Mouse (Mus musculus) common myeloid progenitor, adult 5-6 weeks (primary cell): ENCODE measurements at regions not wholly inside any gene's neighbourhood (a gene's known extent, or its start where the extent isn't known, plus 50 kb on each side); places are given as distances from the start of the nearest gene placed in this dataset.

Experiments used
- ATAC-seq: replicated peaks from 2 replicates; pipeline ENCODE4 v1.8.0; 2016; ENCODE audit warnings: low read depth, mild to moderate bottlenecking, moderate TSS enrichment, inconsistent platforms; ENCODE audit not compliant: poor library complexity, severe bottlenecking

DNA sequence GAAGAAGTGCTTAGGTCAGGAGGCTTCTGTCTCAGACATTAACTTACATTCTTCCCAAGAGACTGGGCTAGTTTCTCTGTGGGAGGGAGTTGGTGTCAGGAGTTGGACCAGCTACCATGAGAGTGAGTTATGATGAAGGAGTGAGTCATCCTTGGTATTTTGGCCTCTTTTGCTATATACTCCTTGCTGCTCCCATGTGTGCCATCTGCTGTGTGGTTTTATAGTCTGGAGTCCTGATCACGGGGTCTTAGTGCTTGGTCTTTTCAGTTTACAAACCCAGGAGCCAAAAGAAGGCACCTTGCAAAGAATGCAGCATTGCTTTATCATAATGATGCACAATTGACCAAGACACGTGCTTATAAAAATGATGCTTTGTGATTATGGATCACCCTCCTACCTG, 56.6 kb downstream of the Zfp503 start:
- no peak for ATAC-seq

DNA sequence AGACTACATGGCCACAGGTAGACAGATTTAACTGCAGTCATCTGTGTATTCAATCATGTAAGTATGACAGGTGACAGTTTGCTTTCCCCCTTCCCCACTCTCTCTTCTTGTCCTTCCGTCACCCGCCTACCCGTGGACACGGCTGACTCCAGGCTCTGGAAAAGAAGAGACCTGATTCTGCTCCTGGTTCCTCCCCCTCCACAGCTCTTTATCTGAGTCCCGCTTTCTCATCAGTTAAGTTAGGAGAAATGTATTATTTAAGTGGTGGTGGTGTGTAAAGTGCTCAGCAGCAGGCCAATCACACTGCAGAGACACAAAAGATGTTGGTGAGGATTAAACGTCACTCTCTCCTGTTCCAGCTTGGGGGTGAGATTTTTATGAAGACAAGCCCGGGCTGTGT, 57.5 kb downstream of the Zfp503 start:
- no peak for ATAC-seq

DNA sequence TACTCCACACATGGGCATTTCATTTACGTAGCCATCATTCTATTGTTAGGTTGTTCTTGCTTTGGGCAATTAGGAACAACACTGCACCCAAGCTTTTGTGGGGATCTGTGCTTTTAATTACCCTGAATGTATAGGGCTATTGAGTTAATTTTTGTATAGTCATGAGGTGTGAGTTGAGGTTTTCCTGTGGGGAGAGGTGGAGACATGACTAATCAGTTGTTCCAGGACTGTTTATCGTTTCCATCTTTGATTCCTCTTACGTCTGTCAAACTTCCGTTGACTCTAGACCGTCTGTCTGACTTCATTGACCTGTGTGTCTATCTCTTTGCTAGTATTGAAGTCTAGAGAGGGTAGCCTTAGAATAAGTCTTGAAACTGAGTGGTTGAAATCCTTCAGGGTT, 60.4 kb downstream of the Zfp503 start:
- ATAC-seq = peak; percentile 32

DNA sequence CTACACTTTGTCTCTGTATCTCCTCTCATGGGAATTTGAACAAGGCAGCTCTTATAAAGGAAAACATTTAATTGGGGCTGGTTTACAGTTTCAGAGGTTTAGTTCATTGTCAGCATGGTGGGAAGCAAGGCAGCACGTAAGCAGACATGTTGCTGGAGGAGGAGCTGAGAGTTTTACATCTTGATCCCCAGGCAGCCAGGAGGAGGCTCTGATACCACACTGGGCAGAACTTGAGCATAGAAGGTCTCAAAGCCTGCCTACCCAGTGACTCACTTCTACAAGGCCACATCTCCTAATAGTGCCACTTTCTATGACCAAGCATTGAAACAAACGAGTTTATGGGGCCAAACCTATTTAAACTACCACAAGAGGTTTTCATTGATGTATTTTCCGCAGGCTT, 67.9 kb upstream of the Comtd1 start:
- no peak for ATAC-seq

DNA sequence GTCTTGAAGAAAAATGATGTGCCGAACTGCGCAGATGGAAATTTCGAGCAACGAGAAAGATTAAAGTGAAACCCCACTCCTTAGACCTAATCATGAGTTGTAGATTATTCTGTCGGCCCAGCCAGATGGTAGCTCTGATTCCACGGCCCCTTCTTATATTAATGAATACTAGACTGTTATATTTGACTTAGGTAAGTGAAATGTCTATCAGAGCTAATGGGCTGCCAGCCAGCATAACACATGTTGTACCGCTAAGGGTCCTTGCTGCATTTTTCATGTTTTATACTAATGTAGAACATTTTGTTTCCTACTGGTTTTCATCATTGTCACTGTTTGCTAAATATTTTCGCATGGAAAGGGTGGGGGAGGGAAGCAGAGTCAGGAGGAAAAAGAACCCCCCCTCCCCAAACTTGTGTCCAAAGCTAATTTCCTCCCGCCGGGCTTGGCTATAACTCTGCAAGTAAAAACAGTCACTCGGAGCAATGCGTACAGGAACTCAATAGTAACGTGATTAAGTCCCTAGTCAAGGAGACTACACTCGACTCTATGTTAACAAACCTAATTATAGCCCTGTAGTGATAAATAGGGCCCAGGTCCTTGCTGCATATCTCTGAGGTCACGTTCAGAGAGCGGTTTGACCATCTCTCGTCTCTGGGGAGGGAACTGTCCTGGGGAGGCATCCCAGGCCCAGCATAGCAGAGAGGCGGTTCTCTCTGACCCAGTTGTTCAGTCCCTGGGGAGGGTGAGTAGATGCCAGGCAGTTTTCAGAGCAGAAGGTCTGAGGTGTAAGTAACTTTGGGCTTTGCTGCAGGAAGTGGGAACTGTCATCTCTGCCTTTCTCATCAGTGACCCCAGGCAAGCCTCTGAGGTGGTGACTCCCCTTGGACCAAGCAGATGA, 56.0 kb upstream of the Comtd1 start:
- no peak for ATAC-seq

DNA sequence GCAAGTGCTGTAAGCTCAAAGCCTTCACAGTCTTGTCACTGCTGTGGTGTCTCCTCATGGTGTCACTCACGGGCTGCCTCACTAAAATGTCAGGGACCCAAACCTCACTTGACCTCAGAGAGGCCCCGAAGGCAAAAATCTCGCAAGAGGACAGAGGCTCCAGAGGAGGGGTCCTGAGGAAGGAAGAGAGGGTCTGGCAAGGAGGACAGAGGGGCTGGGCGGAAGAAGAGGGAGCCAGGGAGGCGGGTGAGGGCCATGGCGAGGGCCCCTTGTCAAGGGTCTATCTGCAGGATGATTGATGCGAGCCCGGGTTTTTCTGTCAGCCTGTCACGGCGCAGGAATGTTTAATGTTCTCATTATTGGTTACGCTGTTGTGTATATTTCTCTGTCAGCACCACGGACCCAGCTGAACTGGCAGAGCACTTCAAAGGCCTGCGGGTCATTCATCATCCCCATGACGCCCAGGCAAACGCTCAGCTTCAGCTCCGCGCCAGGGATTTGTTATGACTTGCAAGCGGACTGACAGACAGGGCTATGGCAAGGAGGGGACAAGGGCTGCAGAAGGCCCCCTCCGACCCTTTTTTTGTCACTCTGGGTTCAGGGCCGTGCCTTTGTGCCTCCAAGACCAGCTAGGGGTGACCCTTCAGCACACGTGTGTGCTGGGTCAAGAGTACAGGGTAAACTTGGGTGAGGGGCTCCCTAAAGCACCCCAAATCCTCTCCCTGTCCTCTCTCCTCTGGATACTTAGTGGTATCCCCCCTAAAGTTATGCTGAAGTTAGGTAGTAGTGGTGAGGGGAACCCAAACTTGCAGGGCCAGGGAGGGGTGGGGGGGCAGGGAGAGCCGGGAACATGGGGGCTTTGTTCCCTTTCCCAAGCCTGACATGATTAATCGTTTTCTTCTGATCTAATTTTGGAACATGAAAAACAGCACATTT, 55.1 kb upstream of the Comtd1 start:
- ATAC-seq = peak; percentile 71

DNA sequence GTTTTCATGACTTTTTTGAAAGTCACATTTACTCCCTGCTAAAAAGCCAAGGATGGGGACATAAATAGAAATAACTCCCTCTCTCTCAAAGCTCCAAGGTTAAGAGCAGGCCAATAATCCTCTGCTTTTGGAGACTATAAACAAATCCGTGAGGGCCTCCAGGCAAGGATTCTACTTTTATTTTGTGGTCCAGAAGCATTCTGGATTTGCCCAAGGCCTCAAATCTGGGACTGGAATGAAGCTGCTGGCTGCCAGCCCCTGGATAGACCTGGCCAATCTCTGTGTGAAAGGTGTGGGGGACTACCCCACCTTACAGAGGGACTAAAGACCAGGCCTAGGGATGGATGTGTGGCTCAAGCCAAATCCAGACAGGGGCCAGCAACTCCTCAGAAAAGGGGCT, 54.1 kb upstream of the Comtd1 start:
- ATAC-seq = no peak

DNA sequence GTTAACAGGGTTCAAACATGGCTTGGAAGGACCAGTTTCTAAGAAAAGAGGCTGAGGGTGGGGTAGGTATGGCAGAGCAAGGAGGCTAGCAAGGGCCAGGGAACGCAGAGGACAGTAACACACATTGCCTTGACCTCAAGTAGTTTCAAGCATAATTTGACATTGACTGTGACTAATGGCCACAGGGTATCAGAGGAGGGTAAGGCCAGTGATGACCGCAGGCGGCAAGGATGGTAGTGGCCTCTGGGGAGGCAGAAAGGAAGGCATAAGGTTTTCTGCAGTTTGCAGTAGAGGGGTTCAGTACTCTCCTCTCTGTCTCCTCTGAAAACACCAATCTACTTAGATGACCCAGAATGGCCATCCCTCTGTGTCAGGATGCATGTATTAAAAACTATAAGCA, 53.7 kb upstream of the Comtd1 start:
- no peak for ATAC-seq

DNA sequence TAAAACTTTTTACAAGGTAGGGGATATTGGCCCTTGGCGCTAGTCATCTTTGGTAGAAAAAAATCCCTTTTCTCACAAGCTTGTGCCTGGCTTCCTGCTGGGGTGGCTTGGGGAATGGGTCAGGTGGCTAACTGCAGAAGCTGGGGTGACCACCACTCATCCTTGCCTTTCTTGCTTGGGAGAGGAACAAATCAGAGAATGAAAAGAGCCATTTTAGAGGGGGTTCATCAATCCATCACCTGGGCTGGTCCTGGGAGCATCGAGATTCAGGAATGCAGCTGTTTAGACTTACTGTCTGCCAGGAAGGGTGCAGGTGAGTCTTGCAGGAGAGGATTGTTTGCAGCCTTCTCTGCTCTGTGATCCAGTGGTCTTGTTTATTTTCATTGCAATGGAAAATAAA, 52.2 kb upstream of the Comtd1 start:
- ATAC-seq = no peak

DNA sequence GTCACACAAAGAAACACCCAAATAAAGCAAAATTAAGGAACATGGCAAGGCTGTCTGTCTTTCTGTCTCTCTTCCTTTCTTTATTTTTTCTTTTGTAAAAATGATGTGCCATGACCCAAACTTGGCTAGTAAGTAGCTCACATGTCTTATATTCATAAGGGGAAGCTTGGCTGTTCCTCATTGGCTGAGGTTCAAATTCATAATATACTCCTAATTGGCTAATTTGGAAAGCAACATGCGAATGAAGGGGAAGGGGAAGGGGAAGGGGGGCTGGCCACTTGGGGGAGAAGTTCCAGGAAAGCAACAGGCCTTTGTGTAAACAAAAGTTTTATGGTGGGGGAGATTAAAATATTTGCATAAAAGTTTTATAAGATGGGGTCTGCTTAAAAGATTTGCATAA, 51.7 kb upstream of the Comtd1 start:
- no peak for ATAC-seq
